Comparison of ENCODE assay signal across 9 mouse cellular contexts in genomic region chr2:180099529-180099928, GRCm38 (mm10). TPM values are rescaled to one million over a fixed set of nuclear protein-coding genes. Genes with fewer than 3 reads are reported as not detected.
DNase-seq lines count a peak whose midpoint lies in the region; ATAC-seq and TF ChIP-seq lines count a peak whose summit lies in the region.
"Had no signal": no experiment of that assay in that cellular context is flagged by ENCODE, and none has a peak within 500 bp of the region (broad histone marks: within the 10 kb centered on the region; RNA-seq: fewer than 3 reads in every experiment).

No protein-coding gene starts in this region.

- no peaks in the 10 kb centered on the region for H3K9me3 ChIP-seq in heart, postnatal 0 days (replicated peaks; ENCODE audit: control insufficient read depth, low read length)
- no peaks in the 10 kb centered on the region for H3K9me3 ChIP-seq in embryonic facial prominence, embryonic 13.5 days
- no peaks in the 10 kb centered on the region for H3K9me3 ChIP-seq in midbrain, postnatal 0 days (ENCODE audit: low read length)
- no peaks in the 10 kb centered on the region for H3K9me3 ChIP-seq in lung, postnatal 0 days (ENCODE audit: low read length)

- 0 out of 2 replicates have a peak, but pooled peaks cover 12% of the 10 kb centered on the region for H3K4me1 ChIP-seq in heart, postnatal 0 days (ENCODE audit: control insufficient read depth, insufficient read depth)
- peaks cover 21% of the 10 kb centered on the region for H3K4me1 ChIP-seq in embryonic facial prominence, embryonic 13.5 days
- H3K4me1 ChIP-seq in midbrain, postnatal 0 days (ENCODE audit: insufficient read depth, low read length), result no peaks in the 10 kb centered on the region
- peaks cover 8% of the 10 kb centered on the region; the same call in 1 of the 2 replicates for H3K4me1 ChIP-seq in lung, postnatal 0 days (ENCODE audit: insufficient read depth, low read depth, low read length)

- no peak for TF ChIP-seq EP300 in heart, postnatal 0 days (IDR thresholded peaks at IDR 0.05; ENCODE audit: low read depth)
- no peak for TF ChIP-seq EP300 in lung, postnatal 0 days (IDR thresholded peaks at IDR 0.05)

- H3K4me3 ChIP-seq in heart, postnatal 0 days (ENCODE audit: low read depth, low read length), result no peak overlapping the region
- no peak overlapping the region for H3K4me3 ChIP-seq in embryonic facial prominence, embryonic 13.5 days
- H3K4me3 ChIP-seq in midbrain, postnatal 0 days (ENCODE audit: low read depth, low read length), result no peak overlapping the region
- H3K4me3 ChIP-seq in lung, postnatal 0 days (ENCODE audit: low read depth, low read length), result no peak overlapping the region

- peak overlapping the region; percentile 25; the same call in 1 of the 2 replicates for H3K4me2 ChIP-seq in heart, postnatal 0 days (ENCODE audit: low read depth, low read length)
- H3K4me2 ChIP-seq in embryonic facial prominence, embryonic 13.5 days, result peak overlapping the region; percentile 32; the same call in 1 of the 2 replicates
- 0 out of 2 replicates have a peak overlapping the region, but pooled peaks have one; percentile 18 for H3K4me2 ChIP-seq in midbrain, postnatal 0 days (ENCODE audit: low read depth, low read length, poor library complexity, severe bottlenecking)
- no peak overlapping the region for H3K4me2 ChIP-seq in lung, postnatal 0 days (replicated peaks; ENCODE audit: low read depth, low read length)

- no peaks in the 10 kb centered on the region for H3K36me3 ChIP-seq in heart, postnatal 0 days (replicated peaks; ENCODE audit: control insufficient read depth, insufficient read depth, low read length)
- H3K36me3 ChIP-seq in embryonic facial prominence, embryonic 13.5 days, result no peaks in the 10 kb centered on the region
- no peaks in the 10 kb centered on the region for H3K36me3 ChIP-seq in midbrain, postnatal 0 days (ENCODE audit: insufficient read depth, low read length)
- H3K36me3 ChIP-seq in lung, postnatal 0 days (ENCODE audit: insufficient read depth, low read length), result no peaks in the 10 kb centered on the region

- no peak for ATAC-seq in heart, postnatal 0 days (ENCODE audit: insufficient read depth, low read depth)
- ATAC-seq in CD4-positive, CD25-positive, alpha-beta regulatory T cell, adult 4 months, result peak; percentile 75
- ATAC-seq in embryonic facial prominence, embryonic 13.5 days (ENCODE audit: insufficient number of reproducible peaks, insufficient read depth, low FRiP score, low TSS enrichment, low read depth), result no peak
- ATAC-seq in midbrain, postnatal 0 days (ENCODE audit: low FRiP score), result no peak
- ATAC-seq in cerebellum, adult (ENCODE audit: insufficient number of reproducible peaks, low FRiP score, low TSS enrichment), result no peak
- no peak for ATAC-seq in erythroblast, adult 5-6 weeks (replicated peaks; ENCODE audit: low FRiP score, poor library complexity, severe bottlenecking)
- no peak for ATAC-seq in lung, postnatal 0 days

- no peak overlapping the region for H3K9ac ChIP-seq in heart, postnatal 0 days (replicated peaks; ENCODE audit: low read depth, low read length)
- no peak overlapping the region for H3K9ac ChIP-seq in embryonic facial prominence, embryonic 13.5 days
- H3K9ac ChIP-seq in midbrain, postnatal 0 days (replicated peaks; ENCODE audit: low read length, poor library complexity, severe bottlenecking), result no peak overlapping the region
- no peak overlapping the region for H3K9ac ChIP-seq in lung, postnatal 0 days (replicated peaks; ENCODE audit: low read depth)

- no peak for DNase-seq in heart, postnatal 0 days (ENCODE audit: low spot score)
- DNase-seq in heart, postnatal 4 days, result no peak
- DNase-seq in midbrain, postnatal 0 days (ENCODE audit: low spot score), result no peak
- no peak for DNase-seq in lung, postnatal 0 days (ENCODE audit: low spot score)

- H3K27me3 ChIP-seq in heart, postnatal 0 days (ENCODE audit: control insufficient read depth, insufficient read depth, low read length), result peaks cover 71% of the 10 kb centered on the region
- H3K27me3 ChIP-seq in embryonic facial prominence, embryonic 13.5 days, result peaks cover 87% of the 10 kb centered on the region
- H3K27me3 ChIP-seq in midbrain, postnatal 0 days (ENCODE audit: insufficient read depth, low read length), result peaks cover 12% of the 10 kb centered on the region
- H3K27me3 ChIP-seq in lung, postnatal 0 days (replicated peaks; ENCODE audit: insufficient read depth, low read length), result peaks cover 38% of the 10 kb centered on the region

- 13% methylated on average over 15 of the region's 15 CpGs for WGBS in heart, postnatal 0 days
- 7% methylated on average over 15 of the region's 15 CpGs for WGBS in embryonic facial prominence, embryonic 13.5 days
- 15% methylated on average over 15 of the region's 15 CpGs for WGBS in midbrain, postnatal 0 days
- WGBS in lung, postnatal 0 days, result 3% methylated on average over 15 of the region's 15 CpGs

- no peak overlapping the region for H3K27ac ChIP-seq in heart, postnatal 0 days (ENCODE audit: low read depth)
- no peak overlapping the region for H3K27ac ChIP-seq in embryonic facial prominence, embryonic 13.5 days
- no peak overlapping the region for H3K27ac ChIP-seq in midbrain, postnatal 0 days (ENCODE audit: low read depth, low read length)
- no peak overlapping the region for H3K27ac ChIP-seq in lung, postnatal 0 days (ENCODE audit: low read length)
- H3K27ac ChIP-seq: macrophage had no signal

- TF ChIP-seq CTCF in heart, postnatal 0 days (IDR thresholded peaks at IDR 0.05; ENCODE audit: low read depth), result no peak
- TF ChIP-seq CTCF in midbrain, postnatal 0 days (IDR thresholded peaks at IDR 0.05), result no peak
- TF ChIP-seq CTCF in lung, postnatal 0 days (IDR thresholded peaks at IDR 0.05), result no peak

RNA-seq across cellular contexts. Expression of gene Hrh3, which starts 4.8 kb away (rescaled TPM):
- not detected in 2 replicates for total RNA-seq in heart, postnatal 0 days (2014; rRNA removed; ENCODE audit: low replicate concordance)
- polyA plus RNA-seq in heart, postnatal 0 days (2015; fragmentation: Nextera tagmentation; extraction: Ambion mirVana), result not detected in 2 replicates
- not detected for total RNA-seq in heart, postnatal 4 days (2021)
- not detected for polyA plus RNA-seq in CD4-positive, CD25-positive, alpha-beta regulatory T cell, adult 4 months (2017; shearing (Covaris generic))
- 0.17 TPM in 1 of 2 replicates, not detected in the other for polyA plus RNA-seq in embryonic facial prominence, embryonic 13.5 days (2015; fragmentation: Nextera tagmentation; extraction: Ambion mirVana)
- 6.2 and 9.3 TPM in 2 replicates for total RNA-seq in midbrain, postnatal 0 days (2014; rRNA removed)
- 4.9 and 6.2 TPM in 2 replicates for polyA plus RNA-seq in midbrain, postnatal 0 days (2015; fragmentation: Nextera tagmentation; extraction: Ambion mirVana)
- total RNA-seq in erythroblast, adult 5-6 weeks (2015; ENCODE audit: low replicate concordance), result not detected in 2 replicates
- not detected in 2 replicates for total RNA-seq in erythroblast, adult 5-6 weeks (2017; ENCODE audit: low replicate concordance)
- 0.14 TPM in 1 of 2 replicates, not detected in the other for polyA plus RNA-seq in lung, postnatal 0 days (2015; fragmentation: Nextera tagmentation; extraction: Ambion mirVana)
- polyA plus RNA-seq: macrophage had no signal

RNA-seq across cellular contexts. Expression of gene Osbpl2, which starts 19.6 kb away (rescaled TPM):
- total RNA-seq in heart, postnatal 0 days (2014; rRNA removed; ENCODE audit: low replicate concordance), result 22.0 and 30.2 TPM in 2 replicates
- polyA plus RNA-seq in heart, postnatal 0 days (2015; fragmentation: Nextera tagmentation; extraction: Ambion mirVana), result 32.4 and 34.4 TPM in 2 replicates
- total RNA-seq in heart, postnatal 4 days (2021), result 10 to 100 TPM; 28.5 to 28.6 TPM
- polyA plus RNA-seq in CD4-positive, CD25-positive, alpha-beta regulatory T cell, adult 4 months (2017; shearing (Covaris generic)), result 10 to 100 TPM; 20.6 to 24.3 TPM
- 35.8 and 41.6 TPM in 2 replicates for polyA plus RNA-seq in embryonic facial prominence, embryonic 13.5 days (2015; fragmentation: Nextera tagmentation; extraction: Ambion mirVana)
- 52.6 and 67.5 TPM in 2 replicates for total RNA-seq in midbrain, postnatal 0 days (2014; rRNA removed)
- polyA plus RNA-seq in midbrain, postnatal 0 days (2015; fragmentation: Nextera tagmentation; extraction: Ambion mirVana), result 64.9 and 70.3 TPM in 2 replicates
- 8.2 and 10.0 TPM in 2 replicates for total RNA-seq in erythroblast, adult 5-6 weeks (2015; ENCODE audit: low replicate concordance)
- total RNA-seq in erythroblast, adult 5-6 weeks (2017; ENCODE audit: low replicate concordance), result 9.2 and 15.2 TPM in 2 replicates
- polyA plus RNA-seq in lung, postnatal 0 days (2015; fragmentation: Nextera tagmentation; extraction: Ambion mirVana), result 35.3 and 36.1 TPM in 2 replicates

RNA-seq across cellular contexts. Expression of gene Mtg2, which starts 29.1 kb away (rescaled TPM):
- 15.7 and 33.9 TPM in 2 replicates for total RNA-seq in heart, postnatal 0 days (2014; rRNA removed; ENCODE audit: low replicate concordance)
- polyA plus RNA-seq in heart, postnatal 0 days (2015; fragmentation: Nextera tagmentation; extraction: Ambion mirVana), result 21.3 and 22.9 TPM in 2 replicates
- 10 to 100 TPM; 14.2 to 16.5 TPM for total RNA-seq in heart, postnatal 4 days (2021)
- 10 to 100 TPM; 42.6 to 52.6 TPM for polyA plus RNA-seq in CD4-positive, CD25-positive, alpha-beta regulatory T cell, adult 4 months (2017; shearing (Covaris generic))
- 21.8 and 29.1 TPM in 2 replicates for polyA plus RNA-seq in embryonic facial prominence, embryonic 13.5 days (2015; fragmentation: Nextera tagmentation; extraction: Ambion mirVana)
- total RNA-seq in midbrain, postnatal 0 days (2014; rRNA removed), result 18.0 and 21.3 TPM in 2 replicates
- 27.3 and 29.1 TPM in 2 replicates for polyA plus RNA-seq in midbrain, postnatal 0 days (2015; fragmentation: Nextera tagmentation; extraction: Ambion mirVana)
- not detected in 2 replicates for total RNA-seq in erythroblast, adult 5-6 weeks (2015; ENCODE audit: low replicate concordance)
- 2.8 and 4.9 TPM in 2 replicates for total RNA-seq in erythroblast, adult 5-6 weeks (2017; ENCODE audit: low replicate concordance)
- polyA plus RNA-seq in lung, postnatal 0 days (2015; fragmentation: Nextera tagmentation; extraction: Ambion mirVana), result 18.7 and 18.9 TPM in 2 replicates

RNA-seq across cellular contexts. Expression of gene Ss18l1, which starts 57.2 kb away (rescaled TPM):
- total RNA-seq in heart, postnatal 0 days (2014; rRNA removed; ENCODE audit: low replicate concordance), result 3.3 and 5.3 TPM in 2 replicates
- polyA plus RNA-seq in heart, postnatal 0 days (2015; fragmentation: Nextera tagmentation; extraction: Ambion mirVana), result 2.2 and 2.3 TPM in 2 replicates
- 1 to 10 TPM; 4.0 TPM for total RNA-seq in heart, postnatal 4 days (2021)
- 1 to 10 TPM; 1.8 to 2.2 TPM for polyA plus RNA-seq in CD4-positive, CD25-positive, alpha-beta regulatory T cell, adult 4 months (2017; shearing (Covaris generic))
- 6.2 and 8.2 TPM in 2 replicates for polyA plus RNA-seq in embryonic facial prominence, embryonic 13.5 days (2015; fragmentation: Nextera tagmentation; extraction: Ambion mirVana)
- total RNA-seq in midbrain, postnatal 0 days (2014; rRNA removed), result 110 and 111 TPM in 2 replicates
- polyA plus RNA-seq in midbrain, postnatal 0 days (2015; fragmentation: Nextera tagmentation; extraction: Ambion mirVana), result 49.2 and 52.3 TPM in 2 replicates
- total RNA-seq in erythroblast, adult 5-6 weeks (2015; ENCODE audit: low replicate concordance), result not detected in 2 replicates
- total RNA-seq in erythroblast, adult 5-6 weeks (2017; ENCODE audit: low replicate concordance), result 0.34 and 0.84 TPM in 2 replicates
- polyA plus RNA-seq in lung, postnatal 0 days (2015; fragmentation: Nextera tagmentation; extraction: Ambion mirVana), result 2.0 and 2.4 TPM in 2 replicates

RNA-seq across cellular contexts. Expression of gene Psma7, which starts 57.3 kb away (rescaled TPM):
- total RNA-seq in heart, postnatal 0 days (2014; rRNA removed; ENCODE audit: low replicate concordance), result 163 and 234 TPM in 2 replicates
- 457 and 460 TPM in 2 replicates for polyA plus RNA-seq in heart, postnatal 0 days (2015; fragmentation: Nextera tagmentation; extraction: Ambion mirVana)
- total RNA-seq in heart, postnatal 4 days (2021), result 100 to 1,000 TPM; 174 to 190 TPM
- 100 to 1,000 TPM; 416 to 450 TPM for polyA plus RNA-seq in CD4-positive, CD25-positive, alpha-beta regulatory T cell, adult 4 months (2017; shearing (Covaris generic))
- polyA plus RNA-seq in embryonic facial prominence, embryonic 13.5 days (2015; fragmentation: Nextera tagmentation; extraction: Ambion mirVana), result 578 and 596 TPM in 2 replicates
- 197 and 234 TPM in 2 replicates for total RNA-seq in midbrain, postnatal 0 days (2014; rRNA removed)
- 584 and 586 TPM in 2 replicates for polyA plus RNA-seq in midbrain, postnatal 0 days (2015; fragmentation: Nextera tagmentation; extraction: Ambion mirVana)
- total RNA-seq in erythroblast, adult 5-6 weeks (2015; ENCODE audit: low replicate concordance), result 66.3 and 90.5 TPM in 2 replicates
- 48.8 and 90.3 TPM in 2 replicates for total RNA-seq in erythroblast, adult 5-6 weeks (2017; ENCODE audit: low replicate concordance)
- polyA plus RNA-seq in lung, postnatal 0 days (2015; fragmentation: Nextera tagmentation; extraction: Ambion mirVana), result 334 and 385 TPM in 2 replicates
